Mouse (Mus musculus): Measurements from ENCODE around the gene Tbx4. TPM values are rescaled to one million over a fixed set of nuclear protein-coding genes. Genes with fewer than 3 reads are reported as not detected.

Gene Tbx4
- polyA plus RNA-seq, 1 experiment from 2014 or later, result 0.23 TPM

GRCm38 (mm10) chr11:85948765-85949164, 62.5 kb downstream of the Tbx4 start:
- Histone ChIP-seq H3K36me3 (replicated peaks; ENCODE audit: control insufficient read depth, insufficient read depth) (no peaks in the 10 kb centered on the region), H3K9ac (no peak overlapping the region), H3K27ac (no peak overlapping the region), H3K9me3 (ENCODE audit: control insufficient read depth, low read length) (no peaks in the 10 kb centered on the region), H3K4me1 (replicated peaks; ENCODE audit: control insufficient read depth, insufficient read depth, low read length) (no peaks in the 10 kb centered on the region), H3K27me3 (ENCODE audit: control insufficient read depth, insufficient read depth, low read length) (no peaks in the 10 kb centered on the region), H3K4me3 (replicated peaks; ENCODE audit: low read length) (no peak overlapping the region), H3K4me2 (replicated peaks) (no peak overlapping the region)
- 89% methylated on average over 10 of the region's 10 CpGs for WGBS
- no peak for ATAC-seq (ENCODE audit: low FRiP score)
- no peak for DNase-seq (ENCODE audit: low spot score)

DNA sequence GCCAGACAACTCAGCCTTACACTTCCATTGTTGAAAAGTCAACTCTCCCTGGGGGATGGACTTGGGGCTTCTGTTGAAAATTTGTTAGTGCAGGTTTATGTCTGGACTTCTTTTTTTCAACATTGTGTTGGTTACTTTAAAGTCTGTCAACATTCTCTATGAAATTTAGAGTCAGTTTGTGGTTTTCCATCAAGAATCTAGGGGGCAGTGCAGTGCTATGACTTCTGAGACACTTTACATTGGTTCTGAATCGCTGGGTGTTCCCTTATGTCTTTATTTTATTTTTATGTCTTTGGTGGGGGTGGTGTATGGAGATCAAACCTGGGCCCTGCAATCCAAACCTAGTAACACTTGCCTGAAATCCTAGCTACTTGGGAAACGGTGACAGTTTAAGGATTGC, 63.5 kb downstream of the Tbx4 start:
- Histone ChIP-seq H3K4me1 (replicated peaks; ENCODE audit: control insufficient read depth, insufficient read depth, low read length) (no peaks in the 10 kb centered on the region), H3K4me3 (replicated peaks; ENCODE audit: low read length) (no peak overlapping the region), H3K9ac (no peak overlapping the region), H3K27ac (no peak overlapping the region), H3K36me3 (replicated peaks; ENCODE audit: control insufficient read depth, insufficient read depth) (no peaks in the 10 kb centered on the region), H3K4me2 (replicated peaks) (no peak overlapping the region), H3K9me3 (ENCODE audit: control insufficient read depth, low read length) (no peaks in the 10 kb centered on the region), H3K27me3 (ENCODE audit: control insufficient read depth, insufficient read depth, low read length) (no peaks in the 10 kb centered on the region)
- WGBS, result 88% methylated on average over 2 of the region's 2 CpGs
- ATAC-seq (ENCODE audit: low FRiP score) (no peak), DNase-seq (ENCODE audit: low spot score) (no peak)

GRCm38 (mm10) chr11:85952538-85952937, 66.3 kb downstream of the Tbx4 start:
- Histone ChIP-seq H3K36me3 (replicated peaks; ENCODE audit: control insufficient read depth, insufficient read depth) (no peaks in the 10 kb centered on the region), H3K4me2 (replicated peaks) (no peak overlapping the region), H3K27me3 (ENCODE audit: control insufficient read depth, insufficient read depth, low read length) (no peaks in the 10 kb centered on the region), H3K27ac (no peak overlapping the region), H3K9me3 (ENCODE audit: control insufficient read depth, low read length) (no peaks in the 10 kb centered on the region), H3K4me3 (replicated peaks; ENCODE audit: low read length) (no peak overlapping the region), H3K9ac (no peak overlapping the region), H3K4me1 (replicated peaks; ENCODE audit: control insufficient read depth, insufficient read depth, low read length) (no peaks in the 10 kb centered on the region)
- ATAC-seq (ENCODE audit: low FRiP score) (no peak), DNase-seq (ENCODE audit: low spot score) (no peak)
- 89% methylated on average over 4 of the region's 4 CpGs for WGBS

- no peak overlapping the region for H3K9ac ChIP-seq
- 82% methylated on average over 12 of the region's 12 CpGs for WGBS
- H3K27me3 ChIP-seq (ENCODE audit: control insufficient read depth, insufficient read depth, low read length), result no peaks in the 10 kb centered on the region
- H3K36me3 ChIP-seq (replicated peaks; ENCODE audit: control insufficient read depth, insufficient read depth), result no peaks in the 10 kb centered on the region
- DNase-seq (ENCODE audit: low spot score) (no peak), ATAC-seq (ENCODE audit: low FRiP score) (no peak)
- H3K4me1 ChIP-seq (replicated peaks; ENCODE audit: control insufficient read depth, insufficient read depth, low read length), result no peaks in the 10 kb centered on the region
- no peak overlapping the region for H3K27ac ChIP-seq
- no peaks in the 10 kb centered on the region for H3K9me3 ChIP-seq (ENCODE audit: control insufficient read depth, low read length)
- no peak overlapping the region for H3K4me3 ChIP-seq (replicated peaks; ENCODE audit: low read length)
- no peak overlapping the region for H3K4me2 ChIP-seq (replicated peaks)
These were observed 69.4 kb downstream of the Tbx4 start for GRCm38 (mm10) chr11:85955611-85956010.

DNA sequence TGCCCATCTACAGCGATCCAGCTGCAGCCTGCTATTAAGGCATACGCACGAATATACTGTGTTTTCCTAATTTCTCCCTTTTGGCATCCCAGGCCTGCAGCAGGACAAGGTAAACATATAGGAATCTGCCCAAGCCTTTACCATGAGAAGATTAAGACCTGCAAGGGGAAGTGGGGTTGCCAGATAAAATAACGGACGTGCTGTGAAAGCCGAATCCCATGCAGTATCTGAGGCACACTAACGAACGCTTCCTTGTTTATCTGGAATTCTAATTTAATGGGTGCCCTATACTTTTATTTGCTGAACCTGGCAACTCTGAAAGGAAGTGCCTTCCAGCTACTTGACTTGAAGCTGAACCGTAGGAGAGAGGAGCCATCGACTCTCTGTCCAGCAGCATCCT, 70.2 kb downstream of the Tbx4 start:
- Histone ChIP-seq H3K4me3 (replicated peaks; ENCODE audit: low read length) (no peak overlapping the region), H3K36me3 (replicated peaks; ENCODE audit: control insufficient read depth, insufficient read depth) (no peaks in the 10 kb centered on the region), H3K9me3 (ENCODE audit: control insufficient read depth, low read length) (no peaks in the 10 kb centered on the region), H3K4me2 (replicated peaks) (no peak overlapping the region), H3K4me1 (replicated peaks; ENCODE audit: control insufficient read depth, insufficient read depth, low read length) (no peaks in the 10 kb centered on the region), H3K27me3 (ENCODE audit: control insufficient read depth, insufficient read depth, low read length) (no peaks in the 10 kb centered on the region), H3K9ac (no peak overlapping the region), H3K27ac (no peak overlapping the region)
- ATAC-seq (ENCODE audit: low FRiP score) (no peak), DNase-seq (ENCODE audit: low spot score) (no peak)
- 82% methylated on average over 10 of the region's 10 CpGs for WGBS

DNA sequence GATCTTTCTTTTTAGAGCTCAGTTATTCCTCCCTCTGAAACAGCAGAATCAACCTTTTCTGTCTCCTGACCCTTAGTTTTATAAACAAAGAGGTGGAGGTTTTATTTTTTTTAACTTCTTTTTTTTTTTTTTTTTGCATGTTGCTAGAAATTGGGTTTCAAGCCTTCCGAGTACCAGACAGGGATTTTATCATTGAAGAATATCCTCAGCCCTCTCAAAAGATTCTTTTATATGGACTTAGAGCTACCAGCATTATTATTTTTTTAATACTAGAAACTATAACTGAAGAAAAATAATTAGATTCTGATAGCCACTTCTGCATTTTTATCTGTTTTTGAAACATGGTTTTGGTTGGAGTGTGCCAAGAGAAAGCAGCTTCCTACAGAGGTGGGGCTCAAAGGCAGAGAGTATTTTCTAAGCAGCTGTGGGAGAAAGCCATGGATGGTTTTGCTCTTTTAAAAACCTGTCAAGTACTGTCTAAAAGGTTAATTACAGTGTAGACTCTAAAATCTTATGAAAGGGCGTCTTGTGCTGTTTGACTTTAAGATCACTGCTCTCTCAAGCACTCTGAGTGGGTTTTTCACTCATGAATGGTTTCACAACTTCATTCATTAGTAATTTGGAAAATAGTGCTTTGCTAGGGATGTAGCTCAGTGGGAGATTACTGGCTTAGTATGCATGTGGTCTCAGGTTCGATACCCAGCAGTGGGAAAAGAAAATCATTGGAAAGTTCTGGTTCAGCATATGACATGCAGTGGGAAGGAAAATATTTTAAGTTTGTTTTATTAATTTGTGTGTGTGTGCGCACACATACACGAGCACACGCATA, 70.9 kb downstream of the Tbx4 start:
- no peak overlapping the region for H3K4me2 ChIP-seq (replicated peaks)
- H3K36me3 ChIP-seq (replicated peaks; ENCODE audit: control insufficient read depth, insufficient read depth), result no peaks in the 10 kb centered on the region
- H3K9me3 ChIP-seq (ENCODE audit: control insufficient read depth, low read length), result no peaks in the 10 kb centered on the region
- H3K27me3 ChIP-seq (ENCODE audit: control insufficient read depth, insufficient read depth, low read length), result 0 out of 2 replicates have a peak, but pooled peaks cover 3% of the 10 kb centered on the region
- 83% methylated on average over 6 of the region's 6 CpGs for WGBS
- no peaks in the 10 kb centered on the region for H3K4me1 ChIP-seq (replicated peaks; ENCODE audit: control insufficient read depth, insufficient read depth, low read length)
- H3K4me3 ChIP-seq (replicated peaks; ENCODE audit: low read length), result no peak overlapping the region
- ATAC-seq (ENCODE audit: low FRiP score), result no peak
- no peak overlapping the region for H3K9ac ChIP-seq
- no peak overlapping the region for H3K27ac ChIP-seq
- no peak for DNase-seq (ENCODE audit: low spot score)

- no peaks in the 10 kb centered on the region for H3K9me3 ChIP-seq (ENCODE audit: control insufficient read depth, low read length)
- no peaks in the 10 kb centered on the region for H3K36me3 ChIP-seq (replicated peaks; ENCODE audit: control insufficient read depth, insufficient read depth)
- no peak overlapping the region for H3K27ac ChIP-seq
- no peak for ATAC-seq (ENCODE audit: low FRiP score)
- H3K4me1 ChIP-seq (replicated peaks; ENCODE audit: control insufficient read depth, insufficient read depth, low read length), result no peaks in the 10 kb centered on the region
- no peak for DNase-seq (ENCODE audit: low spot score)
- 93% methylated on average over 5 of the region's 5 CpGs for WGBS
- 0 out of 2 replicates have a peak, but pooled peaks cover 3% of the 10 kb centered on the region for H3K27me3 ChIP-seq (ENCODE audit: control insufficient read depth, insufficient read depth, low read length)
- no peak overlapping the region for H3K4me2 ChIP-seq (replicated peaks)
- H3K9ac ChIP-seq, result no peak overlapping the region
- H3K4me3 ChIP-seq (replicated peaks; ENCODE audit: low read length), result no peak overlapping the region
These were observed 73.6 kb downstream of the Tbx4 start for GRCm38 (mm10) chr11:85959837-85960236.

- no peak overlapping the region for H3K4me3 ChIP-seq (replicated peaks; ENCODE audit: low read length)
- H3K4me1 ChIP-seq (replicated peaks; ENCODE audit: control insufficient read depth, insufficient read depth, low read length), result no peaks in the 10 kb centered on the region
- 81% methylated on average over 6 of the region's 6 CpGs for WGBS
- ATAC-seq (ENCODE audit: low FRiP score) (no peak), DNase-seq (ENCODE audit: low spot score) (no peak)
- H3K9me3 ChIP-seq (ENCODE audit: control insufficient read depth, low read length), result no peaks in the 10 kb centered on the region
- no peak overlapping the region for H3K4me2 ChIP-seq (replicated peaks)
- H3K27me3 ChIP-seq (ENCODE audit: control insufficient read depth, insufficient read depth, low read length), result 0 out of 2 replicates have a peak, but pooled peaks cover 3% of the 10 kb centered on the region
- no peaks in the 10 kb centered on the region for H3K36me3 ChIP-seq (replicated peaks; ENCODE audit: control insufficient read depth, insufficient read depth)
- no peak overlapping the region for H3K27ac ChIP-seq
- H3K9ac ChIP-seq, result no peak overlapping the region
These were observed 74.1 kb downstream of the Tbx4 start for GRCm38 (mm10) chr11:85960273-85960672.

GRCm38 (mm10) chr11:85961498-85961897, 75.3 kb downstream of the Tbx4 start:
- Histone ChIP-seq H3K27me3 (ENCODE audit: control insufficient read depth, insufficient read depth, low read length) (0 out of 2 replicates have a peak, but pooled peaks cover 3% of the 10 kb centered on the region), H3K4me2 (replicated peaks) (no peak overlapping the region), H3K9ac (no peak overlapping the region), H3K36me3 (replicated peaks; ENCODE audit: control insufficient read depth, insufficient read depth) (no peaks in the 10 kb centered on the region), H3K4me1 (replicated peaks; ENCODE audit: control insufficient read depth, insufficient read depth, low read length) (no peaks in the 10 kb centered on the region), H3K9me3 (ENCODE audit: control insufficient read depth, low read length) (no peaks in the 10 kb centered on the region), H3K4me3 (replicated peaks; ENCODE audit: low read length) (no peak overlapping the region), H3K27ac (no peak overlapping the region)
- 74% methylated on average over 9 of the region's 9 CpGs for WGBS
- ATAC-seq (ENCODE audit: low FRiP score), result no peak
- DNase-seq (ENCODE audit: low spot score), result no peak
